Mouse (Mus musculus) gastrocnemius, postnatal 25 days (tissue): ENCODE data around the gene Srgap2. TPM values are rescaled to one million over a fixed set of nuclear protein-coding genes. Genes with fewer than 3 reads are reported as not detected.

ENCODE experiments used
- DNase-seq: peaks from one replicate; pipeline ENCODE4 v3.0.0; 2022
- total RNA-seq, 2 experiments: library from RNA; stranded (reverse); gene quantifications; 1 replicate in 1 of 2; 2 replicates in 1 of 2; pipeline ENCODE4 v1.2.3; 2021

Srgap2 gene
- total RNA-seq, 2 experiments from 2014 or later, result 13.4 to 15.0 TPM

- peak; percentile 66 for DNase-seq
Observed at GRCm38 (mm10) chr1:131526371-131527270, 531 bp downstream of the Srgap2 start.

GRCm38 (mm10) chr1:131525586-131526271 lies 1.4 kb downstream of the Srgap2 start:
- DNase-seq, result peak; percentile 44

GRCm38 (mm10) chr1:131525101-131525585 lies 2.0 kb downstream of the Srgap2 start:
- DNase-seq, result peak; percentile 34

GRCm38 (mm10) chr1:131523794-131524193 lies 3.4 kb downstream of the Srgap2 start:
- no peak for DNase-seq

- no peak for DNase-seq
Observed at GRCm38 (mm10) chr1:131516588-131516987, 10.6 kb downstream of the Srgap2 start.

- no peak for DNase-seq
Observed at GRCm38 (mm10) chr1:131514197-131514596, 13.0 kb downstream of the Srgap2 start.

GRCm38 (mm10) chr1:131513136-131513535 lies 14.0 kb downstream of the Srgap2 start:
- DNase-seq, result no peak

GRCm38 (mm10) chr1:131511661-131512500 lies 15.3 kb downstream of the Srgap2 start:
- DNase-seq, result no peak

- DNase-seq, result no peak
Observed at GRCm38 (mm10) chr1:131511131-131511530, 16.0 kb downstream of the Srgap2 start.

GRCm38 (mm10) chr1:131501681-131502080 lies 25.5 kb downstream of the Srgap2 start:
- DNase-seq, result no peak

- DNase-seq, result no peak
Observed at GRCm38 (mm10) chr1:131498231-131498630, 28.9 kb downstream of the Srgap2 start.

- no peak for DNase-seq
Observed at GRCm38 (mm10) chr1:131493966-131494898, 32.9 kb downstream of the Srgap2 start.

GRCm38 (mm10) chr1:131492360-131492759 lies 34.8 kb downstream of the Srgap2 start:
- DNase-seq, result no peak

GRCm38 (mm10) chr1:131491579-131491978 lies 35.6 kb downstream of the Srgap2 start:
- DNase-seq, result no peak

- DNase-seq, result no peak
Observed at GRCm38 (mm10) chr1:131489312-131489711, 37.8 kb downstream of the Srgap2 start.

- DNase-seq, result no peak
Observed at GRCm38 (mm10) chr1:131486094-131486850, 40.9 kb downstream of the Srgap2 start.

GRCm38 (mm10) chr1:131482242-131482641 lies 44.9 kb downstream of the Srgap2 start:
- no peak for DNase-seq

- DNase-seq, result no peak
Observed at GRCm38 (mm10) chr1:131481391-131481790, 45.8 kb downstream of the Srgap2 start.

GRCm38 (mm10) chr1:131478770-131479305 lies 48.3 kb downstream of the Srgap2 start:
- no peak for DNase-seq

- DNase-seq, result no peak
Observed at GRCm38 (mm10) chr1:131475306-131475705, 51.8 kb downstream of the Srgap2 start.
